Mouse (Mus musculus) bone marrow macrophage, adult 2 months (primary cell): ENCODE data around the gene Cd200r4.

ENCODE experiments used
- CTCF ChIP-seq: IDR thresholded peaks from 2 replicates; pipeline ENCODE4 v1.5.1; 2012; ENCODE audit warnings: low read depth, mild to moderate bottlenecking, low read length, moderate library complexity
- POLR2A ChIP-seq: IDR thresholded peaks from 2 replicates; pipeline ENCODE4 v1.6.1; 2012; ENCODE audit warnings: mild to moderate bottlenecking, low read depth, low read length, borderline replicate concordance

GRCm38 (mm10) chr16:44779494-44779893 lies 32.0 kb upstream of the Cd200r4 start:
- TF ChIP-seq CTCF = no peak
- no peak for TF ChIP-seq POLR2A
